Mouse (Mus musculus) limb, embryonic 14.5 days (tissue): ENCODE measurements around the gene Dapk1. TPM values are rescaled to one million over a fixed set of nuclear protein-coding genes. Genes with fewer than 3 reads are reported as not detected.
A peak's percentile ranks its signal among the peaks of the same experiment; 100 is the strongest.

Source experiments
- ATAC-seq: fragments of 200-750 bp; cut with Nextera tagmentation; 2 replicates; pipeline ENCODE4 v1.8.0; 2017; ENCODE audit warnings: low read depth, moderate number of reproducible peaks, moderate TSS enrichment; ENCODE audit not compliant: low FRiP score
- DNase-seq: peaks from one replicate; pipeline ENCODE4 v3.0.0-alpha.2; 2015; ENCODE audit warnings: low spot score
- H3K27ac ChIP-seq: fragments of 300-500 bp; sonication (generic); replicated peaks from 2 replicates; pipeline ENCODE4 v1.5.1; 2014; ENCODE audit warnings: low read depth, mild to moderate bottlenecking, low read length, moderate library complexity, mixed read lengths
- H3K27me3 ChIP-seq: fragments of 300-500 bp; sonication (generic); 2 replicates; pipeline ENCODE4 v1.6.1; 2014; ENCODE audit warnings: low read length, mixed read lengths; ENCODE audit not compliant: control insufficient read depth, insufficient read depth
- H3K36me3 ChIP-seq: fragments of 300-500 bp; sonication (generic); 2 replicates; pipeline ENCODE4 v1.6.1; 2014; ENCODE audit warnings: mild to moderate bottlenecking, low read length, moderate library complexity, mixed read lengths; ENCODE audit not compliant: control insufficient read depth, insufficient read depth
- H3K4me1 ChIP-seq: fragments of 300-500 bp; sonication (generic); 2 replicates; pipeline ENCODE4 v1.6.1; 2014; ENCODE audit warnings: antibody characterized with exemption, low read length, mixed read lengths; ENCODE audit not compliant: control insufficient read depth, insufficient read depth
- H3K4me2 ChIP-seq: fragments of 300-500 bp; sonication (generic); replicated peaks from 2 replicates; pipeline ENCODE4 v1.6.1; 2014; ENCODE audit warnings: low read depth, mild to moderate bottlenecking, low read length, moderate library complexity; ENCODE audit not compliant: severe bottlenecking
- H3K4me3 ChIP-seq: fragments of 300-500 bp; sonication (generic); replicated peaks from 2 replicates; pipeline ENCODE4 v1.5.1; 2014; ENCODE audit warnings: low read length
- H3K9ac ChIP-seq: fragments of 300-500 bp; sonication (generic); 2 replicates; pipeline ENCODE4 v1.6.1; 2014; ENCODE audit warnings: mild to moderate bottlenecking, low read depth, low read length, moderate library complexity; ENCODE audit not compliant: severe bottlenecking
- H3K9me3 ChIP-seq: fragments of 300-500 bp; sonication (generic); 2 replicates; pipeline ENCODE4 v1.6.1; 2016; ENCODE audit warnings: low read length; ENCODE audit not compliant: control insufficient read depth
- POLR2A ChIP-seq: fragments of 200-500 bp; IDR thresholded peaks from 2 replicates; pipeline ENCODE4 v1.8.0; 2012; ENCODE audit warnings: inconsistent platforms, mild to moderate bottlenecking, moderate library complexity, borderline replicate concordance; ENCODE audit not compliant: insufficient read depth, insufficient read length; ENCODE audit errors: extremely low read depth
- WGBS: fragments of 180-500 bp; shearing (Covaris S2); extraction: QIAGEN DNeasy Blood & Tissue Kit; methylation state at CpG from one replicate; pipeline ENCODE4 v1.1.7; 2014; 5-methylcytosine and 5-hydroxymethylcytosine counted together
- polyA plus RNA-seq, 2 experiments: library from polyadenylated mRNA; depleted of rRNA in 1 of 2; stranded (reverse) in 1 of 2; unstranded in 1 of 2; fragments of >200 nt; fragmentation: Nextera tagmentation in 1 of 2; extraction: Ambion mirVana in 1 of 2; gene quantifications; 2 replicates each; pipeline versions ENCODE4 v1.2.1 to v1.2.3; 2012 to 2014

The Dapk1 gene
- 39.9 and 51.3 TPM in 2 replicates for polyA plus RNA-seq (2012; rRNA removed)
- polyA plus RNA-seq (2014; fragmentation: Nextera tagmentation; extraction: Ambion mirVana), result 19.5 and 23.0 TPM in 2 replicates

DNA sequence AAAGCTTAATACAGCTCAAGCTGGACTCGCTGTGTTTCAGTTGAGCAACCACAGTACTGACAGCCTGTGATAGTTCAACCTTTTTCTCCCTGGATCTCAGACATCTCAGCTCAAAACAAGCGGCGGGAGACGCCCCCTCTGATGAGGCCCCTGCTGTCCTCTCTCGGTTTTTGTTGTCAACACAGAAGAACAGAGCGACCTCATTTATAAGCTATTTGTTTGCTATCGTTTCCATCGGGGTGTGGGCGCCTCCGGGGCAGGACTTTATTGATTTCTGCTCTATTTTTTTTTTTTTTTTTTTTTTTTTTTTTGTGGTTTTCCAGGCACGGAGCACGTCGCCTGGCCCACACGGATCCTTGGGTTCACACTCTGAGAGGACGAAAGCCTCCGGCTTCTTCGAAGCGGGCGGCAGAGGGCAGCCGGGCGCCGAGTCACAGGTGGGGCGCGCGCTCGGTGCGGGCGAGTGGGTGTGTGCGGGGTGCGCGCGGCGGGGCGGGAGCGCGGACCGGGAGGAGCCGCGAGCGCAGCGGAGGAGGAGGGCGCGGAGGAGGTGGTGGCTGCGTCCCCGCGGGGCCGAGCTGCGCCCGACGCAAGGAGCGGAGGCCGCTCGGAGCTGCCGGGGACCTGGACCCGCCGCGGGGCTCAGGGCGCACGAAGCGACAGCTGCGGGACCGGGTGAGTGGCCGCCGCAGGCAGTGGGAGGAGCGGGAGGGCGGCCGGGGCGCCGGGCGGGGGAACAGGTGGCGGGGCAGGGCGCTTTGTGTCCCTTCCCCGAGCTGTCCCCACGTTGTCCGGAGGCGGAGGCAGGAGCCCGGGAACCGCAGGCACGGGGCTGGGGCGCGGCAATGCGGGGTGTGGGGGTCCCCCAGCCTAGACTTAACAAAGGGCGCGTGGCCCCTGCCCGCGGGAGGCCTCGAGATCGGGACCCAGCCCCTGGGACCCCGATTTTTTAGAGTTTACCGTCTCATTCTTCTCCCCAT is at the start of gene Dapk1:
Gene Dapk1, plus strand, starts transcription at position 512 of the 980 bp plus-strand sequence.
- H3K27ac ChIP-seq, result peak within 1 kb of the TSS; percentile 63
- no peaks in the 10 kb centered on the region for H3K27me3 ChIP-seq
- peak; percentile 90 for ATAC-seq
- peaks cover 3% of the 10 kb centered on the region; the same call in 1 of the 2 replicates for H3K36me3 ChIP-seq
- no peaks in the 10 kb centered on the region for H3K9me3 ChIP-seq
- peak within 1 kb of the TSS; percentile 84 for H3K4me3 ChIP-seq
- WGBS, result under 1% methylated on average over 78 of the region's 90 CpGs
- peak within 1 kb of the TSS; percentile 89 for H3K9ac ChIP-seq
- H3K4me2 ChIP-seq, result peak within 1 kb of the TSS; percentile 80
- peak; percentile 81 for DNase-seq
- peaks cover 8% of the 10 kb centered on the region for H3K4me1 ChIP-seq
- 0 out of 2 replicates have a peak, but pooled peaks have one; percentile 31 for TF ChIP-seq POLR2A

DNA sequence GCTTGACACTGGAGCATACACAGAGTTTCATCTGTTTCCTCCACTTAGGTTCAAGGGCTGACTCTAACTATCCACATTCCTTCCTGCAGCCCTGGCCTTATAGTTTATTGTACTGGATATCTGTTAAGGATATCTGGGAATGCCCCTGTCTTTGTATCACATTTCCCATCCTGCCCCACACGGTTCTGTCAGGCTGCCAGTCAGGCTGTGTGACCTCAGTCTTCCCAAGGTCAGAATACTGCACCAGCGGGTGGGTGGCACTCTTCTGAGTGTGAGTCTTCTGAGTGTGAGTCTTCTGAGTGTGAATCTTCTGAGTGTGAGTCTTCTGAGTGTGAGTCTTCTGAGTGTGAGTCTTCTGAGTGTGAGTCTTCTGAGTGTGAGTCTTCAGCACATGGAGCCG is 48.4 kb upstream of the Dapk1 start:
- ATAC-seq (no peak), DNase-seq (no peak)
- 77% methylated on average over 3 of the region's 3 CpGs for WGBS
- no peaks in the 10 kb centered on the region for H3K36me3 ChIP-seq
- no peak for TF ChIP-seq POLR2A
- no peak overlapping the region for H3K27ac ChIP-seq
- no peak overlapping the region for H3K4me3 ChIP-seq
- H3K9me3 ChIP-seq, result no peaks in the 10 kb centered on the region
- H3K27me3 ChIP-seq, result no peaks in the 10 kb centered on the region
- no peak overlapping the region for H3K4me2 ChIP-seq
- H3K9ac ChIP-seq, result no peak overlapping the region
- no peaks in the 10 kb centered on the region for H3K4me1 ChIP-seq

DNA sequence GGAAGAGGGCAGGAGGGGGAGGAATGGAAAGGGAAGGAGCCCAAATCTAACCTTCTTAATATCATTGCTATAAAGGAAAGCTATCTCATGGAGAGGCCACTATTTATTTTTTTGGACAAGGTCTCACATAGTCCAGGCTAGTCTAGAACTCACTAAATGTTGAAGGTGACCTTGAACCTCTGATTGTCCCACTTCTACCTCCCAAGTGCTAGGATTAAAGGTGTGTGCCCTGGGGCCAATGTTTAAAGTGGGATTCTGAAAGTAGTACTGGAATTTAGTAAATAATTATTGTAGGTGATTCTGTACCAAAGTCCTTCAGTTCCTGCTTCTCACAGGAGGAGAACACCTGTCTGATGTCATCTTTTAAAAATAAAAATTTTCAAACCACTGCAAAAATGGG is 45.3 kb upstream of the Dapk1 start:
- Histone ChIP-seq H3K27ac (no peak overlapping the region), H3K36me3 (no peaks in the 10 kb centered on the region), H3K4me1 (no peaks in the 10 kb centered on the region), H3K9ac (no peak overlapping the region), H3K4me3 (no peak overlapping the region), H3K4me2 (no peak overlapping the region), H3K27me3 (no peaks in the 10 kb centered on the region), H3K9me3 (no peaks in the 10 kb centered on the region)
- ATAC-seq (no peak), DNase-seq (no peak)
- no peak for TF ChIP-seq POLR2A

DNA sequence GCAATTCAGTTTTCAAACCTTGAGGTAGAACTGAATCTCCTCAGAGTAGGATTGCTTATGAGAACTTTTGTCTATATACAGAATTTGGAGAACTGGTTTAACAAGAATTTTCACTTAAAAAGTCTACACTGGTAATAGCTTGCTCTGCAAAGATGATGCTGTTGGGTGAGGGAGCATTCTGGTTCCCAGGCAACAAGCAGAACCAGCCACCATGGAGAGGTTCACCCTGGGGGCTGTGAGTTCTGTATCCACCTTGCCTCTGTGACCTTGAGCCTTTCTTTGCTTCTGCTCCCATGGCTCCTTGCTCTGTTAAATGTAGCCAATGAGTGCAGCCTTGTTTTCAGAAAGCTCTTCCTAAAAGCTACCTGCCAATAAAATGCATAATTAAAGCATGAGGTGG is 44.8 kb upstream of the Dapk1 start:
- DNase-seq (no peak), ATAC-seq (no peak)
- Histone ChIP-seq H3K27me3 (no peaks in the 10 kb centered on the region), H3K27ac (no peak overlapping the region), H3K9ac (no peak overlapping the region), H3K4me3 (no peak overlapping the region), H3K4me1 (no peaks in the 10 kb centered on the region), H3K9me3 (no peaks in the 10 kb centered on the region), H3K4me2 (no peak overlapping the region), H3K36me3 (no peaks in the 10 kb centered on the region)
- TF ChIP-seq POLR2A, result no peak

DNA sequence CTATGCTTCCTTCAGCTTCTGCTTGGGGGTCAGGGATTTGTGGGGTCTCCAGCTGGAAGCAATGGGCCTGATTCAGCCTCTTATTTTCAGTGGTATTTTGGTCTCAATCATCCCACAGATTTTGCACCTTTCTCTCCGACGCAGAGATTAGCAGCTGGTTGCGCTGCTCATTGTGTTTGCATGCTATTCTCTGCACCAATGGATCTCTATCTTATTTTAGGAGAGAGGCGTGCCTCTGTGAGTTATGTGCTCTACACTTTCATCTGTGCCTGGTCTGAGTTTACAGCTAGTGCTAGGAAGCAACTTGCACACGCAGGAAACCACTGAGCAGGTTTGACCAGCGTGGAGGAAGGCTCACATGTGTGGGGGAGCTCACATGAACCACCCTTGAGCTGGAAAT is 37.4 kb upstream of the Dapk1 start:
- H3K4me1 ChIP-seq, result no peaks in the 10 kb centered on the region
- no peak for TF ChIP-seq POLR2A
- no peak overlapping the region for H3K27ac ChIP-seq
- no peaks in the 10 kb centered on the region for H3K27me3 ChIP-seq
- ATAC-seq (no peak), DNase-seq (no peak)
- no peaks in the 10 kb centered on the region for H3K36me3 ChIP-seq
- no peak overlapping the region for H3K4me3 ChIP-seq
- H3K4me2 ChIP-seq, result no peak overlapping the region
- WGBS, result 64% methylated on average over 6 of the region's 6 CpGs
- H3K9ac ChIP-seq, result no peak overlapping the region
- H3K9me3 ChIP-seq, result no peaks in the 10 kb centered on the region
